Mouse (Mus musculus): ENCODE measurements around the gene Wee1. TPM values are rescaled to one million over a fixed set of nuclear protein-coding genes. Genes with fewer than 3 reads are reported as not detected.

The Wee1 gene
- 9.9 TPM in 2 replicates for polyA plus RNA-seq (2015; fragmentation: Nextera tagmentation; extraction: Ambion mirVana)

DNA sequence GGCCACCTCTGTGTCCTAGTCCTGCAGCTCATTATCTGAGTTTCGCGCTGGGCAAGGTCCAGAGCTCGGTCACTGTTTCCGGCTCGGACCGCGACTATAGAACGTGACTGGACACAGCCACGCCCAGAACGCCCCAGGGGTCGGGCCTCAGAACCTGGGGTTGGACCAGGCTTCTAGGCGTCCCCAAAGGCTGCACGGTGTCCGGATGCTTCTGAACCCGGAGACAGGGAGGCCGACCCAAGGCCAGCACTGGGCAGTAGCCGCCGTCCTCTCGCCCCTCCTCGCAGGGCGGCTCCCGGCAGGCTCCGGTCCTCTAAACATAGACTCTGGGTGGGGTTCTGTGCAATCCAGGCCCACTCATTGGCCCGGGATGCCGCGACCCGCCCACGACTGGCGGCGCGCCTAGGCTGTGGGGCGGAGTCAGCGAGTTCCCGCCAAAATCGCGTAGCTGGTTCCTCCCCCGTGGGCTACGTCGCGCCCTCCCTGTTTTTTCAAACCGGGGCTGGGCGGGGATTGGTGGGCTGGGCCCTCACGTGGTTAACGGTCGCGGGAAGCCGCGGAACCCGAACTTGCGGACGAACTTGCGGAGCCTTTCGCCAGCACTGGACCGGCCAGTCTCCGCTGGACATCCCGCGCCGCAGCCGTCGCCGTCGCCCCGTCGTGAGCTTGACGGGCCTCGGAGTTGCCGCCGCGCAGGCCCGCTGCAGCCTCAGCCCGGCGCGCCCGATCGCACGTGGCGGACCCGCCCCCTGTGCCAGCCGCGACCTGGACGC is at the start of gene Wee1:
TSS of gene Wee1 (plus strand) at position 531 of the 773 bp plus-strand sequence.
- H3K27me3 ChIP-seq (replicated peaks; ENCODE audit: control insufficient read depth, insufficient read depth, low read length), result no peaks in the 10 kb centered on the region
- H3K27ac ChIP-seq (ENCODE audit: low read depth, low read length), result peak within 1 kb of the TSS; percentile 86
- 0 out of 2 replicates have a peak, but pooled peaks have one; percentile 1 for TF ChIP-seq CTCF (IDR thresholded peaks at IDR 0.05; ENCODE audit: low read depth)
- peak within 1 kb of the TSS; percentile 67 for H3K4me3 ChIP-seq (ENCODE audit: low read depth, low read length)
- WGBS, result under 1% methylated on average over 77 of the region's 81 CpGs
- peak; percentile 97 for ATAC-seq
- no peaks in the 10 kb centered on the region for H3K36me3 ChIP-seq (ENCODE audit: control insufficient read depth, insufficient read depth)
- H3K9me3 ChIP-seq (ENCODE audit: control insufficient read depth), result no peaks in the 10 kb centered on the region
- H3K9ac ChIP-seq (ENCODE audit: low read depth, low read length), result peak within 1 kb of the TSS; percentile 70
- peak within 1 kb of the TSS; percentile 67 for H3K4me2 ChIP-seq (replicated peaks; ENCODE audit: low read depth)
- H3K4me1 ChIP-seq (replicated peaks; ENCODE audit: control insufficient read depth, insufficient read depth, low read length), result 0 out of 2 replicates have a peak, but pooled peaks cover 5% of the 10 kb centered on the region

DNA sequence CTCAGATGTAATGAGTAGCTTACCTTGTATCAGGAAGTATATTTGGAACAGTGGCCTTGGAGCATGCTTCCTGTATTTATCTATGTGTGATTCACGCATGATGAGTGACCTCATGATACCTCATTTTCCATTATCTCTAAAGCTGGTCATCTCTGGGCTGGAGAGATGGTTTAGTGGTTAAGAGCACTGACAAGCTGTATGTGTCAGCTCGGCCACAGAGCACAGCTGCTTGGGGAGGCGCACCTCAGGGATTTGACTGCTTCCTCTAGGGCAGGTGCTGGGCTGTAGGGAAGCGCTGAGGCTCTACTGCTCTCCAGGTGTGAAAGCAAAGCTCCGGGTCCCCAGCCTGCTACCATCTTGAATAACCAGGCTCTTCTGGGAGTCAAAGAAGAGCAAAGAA is 43.7 kb upstream of the Wee1 start:
- Histone ChIP-seq H3K27ac (ENCODE audit: low read depth, low read length) (no peak overlapping the region), H3K4me3 (ENCODE audit: low read depth, low read length) (no peak overlapping the region), H3K27me3 (replicated peaks; ENCODE audit: control insufficient read depth, insufficient read depth, low read length) (no peaks in the 10 kb centered on the region), H3K4me1 (replicated peaks; ENCODE audit: control insufficient read depth, insufficient read depth, low read length) (no peaks in the 10 kb centered on the region), H3K9me3 (ENCODE audit: control insufficient read depth) (no peaks in the 10 kb centered on the region), H3K4me2 (replicated peaks; ENCODE audit: low read depth) (no peak overlapping the region), H3K36me3 (ENCODE audit: control insufficient read depth, insufficient read depth) (peaks cover 74% of the 10 kb centered on the region), H3K9ac (ENCODE audit: low read depth, low read length) (no peak overlapping the region)
- TF ChIP-seq CTCF (IDR thresholded peaks at IDR 0.05; ENCODE audit: low read depth), result no peak
- ATAC-seq, result no peak
- 79% methylated on average over 5 of the region's 5 CpGs for WGBS

DNA sequence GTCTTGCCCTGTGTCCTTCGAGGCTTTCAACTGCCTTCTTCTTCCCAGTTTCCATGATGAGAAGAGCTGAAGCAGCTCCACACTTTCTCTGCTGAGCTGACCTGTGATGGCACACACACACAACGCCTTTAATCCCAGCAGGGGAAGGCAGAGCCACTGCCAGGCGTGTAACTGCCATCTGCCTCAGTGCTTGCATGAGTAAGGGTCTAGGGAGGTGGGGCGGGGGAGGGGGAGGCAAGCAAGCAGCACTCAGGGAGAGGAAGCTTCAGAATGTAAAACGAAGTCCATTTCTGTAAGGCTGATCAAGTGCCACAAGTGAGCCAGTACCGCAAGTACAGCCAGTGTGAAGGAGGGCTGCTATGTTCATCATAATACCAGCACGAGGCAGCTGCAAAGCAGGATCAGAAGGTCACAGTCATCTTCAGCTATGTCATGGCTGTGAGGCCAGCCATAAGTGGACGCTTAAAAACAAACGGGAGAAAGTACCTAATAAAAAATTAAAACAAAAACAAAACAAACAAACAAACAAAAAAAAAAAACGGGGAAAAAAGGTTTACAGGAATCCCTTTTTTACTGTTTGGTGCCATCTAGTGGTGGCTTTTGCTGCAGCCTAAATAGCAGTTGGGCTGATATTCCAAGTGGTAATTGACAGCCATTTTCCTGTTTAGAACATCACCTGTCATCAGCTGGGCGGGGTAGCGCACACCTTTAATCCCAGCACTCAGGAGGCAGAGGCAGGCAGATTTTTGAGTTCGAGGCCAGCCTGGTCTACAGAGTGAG is 38.3 kb upstream of the Wee1 start:
- no peaks in the 10 kb centered on the region for H3K4me1 ChIP-seq (replicated peaks; ENCODE audit: control insufficient read depth, insufficient read depth, low read length)
- peak; percentile 77 for TF ChIP-seq CTCF (IDR thresholded peaks at IDR 0.05; ENCODE audit: low read depth)
- no peak overlapping the region for H3K4me3 ChIP-seq (ENCODE audit: low read depth, low read length)
- WGBS, result 74% methylated on average over 13 of the region's 13 CpGs
- no peaks in the 10 kb centered on the region for H3K27me3 ChIP-seq (replicated peaks; ENCODE audit: control insufficient read depth, insufficient read depth, low read length)
- H3K27ac ChIP-seq (ENCODE audit: low read depth, low read length), result no peak overlapping the region
- no peaks in the 10 kb centered on the region for H3K9me3 ChIP-seq (ENCODE audit: control insufficient read depth)
- ATAC-seq, result no peak
- peaks cover 59% of the 10 kb centered on the region for H3K36me3 ChIP-seq (ENCODE audit: control insufficient read depth, insufficient read depth)
- no peak overlapping the region for H3K4me2 ChIP-seq (replicated peaks; ENCODE audit: low read depth)
- no peak overlapping the region for H3K9ac ChIP-seq (ENCODE audit: low read depth, low read length)

GRCm38 (mm10) chr7:110085217-110085616 is 36.6 kb upstream of the Wee1 start:
- H3K4me1 ChIP-seq (replicated peaks; ENCODE audit: control insufficient read depth, insufficient read depth, low read length), result no peaks in the 10 kb centered on the region

GRCm38 (mm10) chr7:110087914-110088313 is 33.9 kb upstream of the Wee1 start:
- H3K36me3 ChIP-seq (ENCODE audit: control insufficient read depth, insufficient read depth), result peaks cover 49% of the 10 kb centered on the region
- no peaks in the 10 kb centered on the region for H3K4me1 ChIP-seq (replicated peaks; ENCODE audit: control insufficient read depth, insufficient read depth, low read length)
- no peak overlapping the region for H3K4me2 ChIP-seq (replicated peaks; ENCODE audit: low read depth)
- no peak for TF ChIP-seq CTCF (IDR thresholded peaks at IDR 0.05; ENCODE audit: low read depth)
- WGBS, result 35% methylated on average over 4 of the region's 4 CpGs
- H3K4me3 ChIP-seq (ENCODE audit: low read depth, low read length), result no peak overlapping the region
- H3K9ac ChIP-seq (ENCODE audit: low read depth, low read length), result no peak overlapping the region
- H3K9me3 ChIP-seq (ENCODE audit: control insufficient read depth), result no peaks in the 10 kb centered on the region
- ATAC-seq, result peak; percentile 93
- no peaks in the 10 kb centered on the region for H3K27me3 ChIP-seq (replicated peaks; ENCODE audit: control insufficient read depth, insufficient read depth, low read length)
- H3K27ac ChIP-seq (ENCODE audit: low read depth, low read length), result peak overlapping the region; percentile 46; the same call in 1 of the 2 replicates

More at GRCm38 (mm10) chr7:110085217-110085616, 36.6 kb upstream of the Wee1 start:
- H3K27me3 ChIP-seq (replicated peaks; ENCODE audit: control insufficient read depth, insufficient read depth, low read length), result no peaks in the 10 kb centered on the region
- ATAC-seq, result no peak
- no peak overlapping the region for H3K4me3 ChIP-seq (ENCODE audit: low read depth, low read length)
- H3K36me3 ChIP-seq (ENCODE audit: control insufficient read depth, insufficient read depth), result peaks cover 50% of the 10 kb centered on the region
- no peaks in the 10 kb centered on the region for H3K9me3 ChIP-seq (ENCODE audit: control insufficient read depth)
- H3K4me2 ChIP-seq (replicated peaks; ENCODE audit: low read depth), result no peak overlapping the region
- H3K9ac ChIP-seq (ENCODE audit: low read depth, low read length), result no peak overlapping the region
- no peak overlapping the region for H3K27ac ChIP-seq (ENCODE audit: low read depth, low read length)
- no peak for TF ChIP-seq CTCF (IDR thresholded peaks at IDR 0.05; ENCODE audit: low read depth)

DNA sequence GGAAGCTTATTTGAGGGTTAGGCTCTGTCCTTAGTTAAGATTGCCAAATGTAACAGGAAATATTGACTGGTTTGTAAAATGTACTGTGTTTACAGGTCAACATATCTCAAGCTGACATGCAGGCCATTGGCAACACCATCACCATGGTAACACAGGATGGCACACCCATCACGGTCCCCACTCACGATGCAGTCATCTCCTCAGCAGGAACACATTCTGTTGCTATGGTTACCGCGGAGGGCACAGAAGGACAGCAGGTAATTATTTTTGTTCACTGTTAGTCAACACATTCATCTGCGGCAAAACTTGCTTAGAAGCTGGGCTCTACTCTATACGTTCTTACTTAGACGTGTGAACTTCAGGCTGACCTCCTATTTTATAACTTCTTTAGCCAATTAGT is 30.2 kb upstream of the Wee1 start:
- no peak for ATAC-seq
- Histone ChIP-seq H3K36me3 (ENCODE audit: control insufficient read depth, insufficient read depth) (peaks cover 43% of the 10 kb centered on the region), H3K4me1 (replicated peaks; ENCODE audit: control insufficient read depth, insufficient read depth, low read length) (no peaks in the 10 kb centered on the region), H3K27me3 (replicated peaks; ENCODE audit: control insufficient read depth, insufficient read depth, low read length) (no peaks in the 10 kb centered on the region), H3K9ac (ENCODE audit: low read depth, low read length) (no peak overlapping the region), H3K4me3 (ENCODE audit: low read depth, low read length) (no peak overlapping the region), H3K4me2 (replicated peaks; ENCODE audit: low read depth) (no peak overlapping the region), H3K27ac (ENCODE audit: low read depth, low read length) (no peak overlapping the region), H3K9me3 (ENCODE audit: control insufficient read depth) (no peaks in the 10 kb centered on the region)
- WGBS, result 62% methylated on average over 7 of the region's 7 CpGs
- TF ChIP-seq CTCF (IDR thresholded peaks at IDR 0.05; ENCODE audit: low read depth), result no peak
